Mouse (Mus musculus) liver, embryonic 14.5 days (tissue): ENCODE measurements around the gene Cacna1i.

Experiments used
- CTCF ChIP-seq: IDR thresholded peaks from 2 replicates; pipeline ENCODE4 v1.5.1; 2016; ENCODE audit warnings: antibody characterized with exemption, low read depth, control low read depth
- EP300 ChIP-seq: IDR thresholded peaks from 2 replicates; pipeline ENCODE4 v1.6.1; 2016; ENCODE audit warnings: antibody characterized with exemption, low read depth

DNA sequence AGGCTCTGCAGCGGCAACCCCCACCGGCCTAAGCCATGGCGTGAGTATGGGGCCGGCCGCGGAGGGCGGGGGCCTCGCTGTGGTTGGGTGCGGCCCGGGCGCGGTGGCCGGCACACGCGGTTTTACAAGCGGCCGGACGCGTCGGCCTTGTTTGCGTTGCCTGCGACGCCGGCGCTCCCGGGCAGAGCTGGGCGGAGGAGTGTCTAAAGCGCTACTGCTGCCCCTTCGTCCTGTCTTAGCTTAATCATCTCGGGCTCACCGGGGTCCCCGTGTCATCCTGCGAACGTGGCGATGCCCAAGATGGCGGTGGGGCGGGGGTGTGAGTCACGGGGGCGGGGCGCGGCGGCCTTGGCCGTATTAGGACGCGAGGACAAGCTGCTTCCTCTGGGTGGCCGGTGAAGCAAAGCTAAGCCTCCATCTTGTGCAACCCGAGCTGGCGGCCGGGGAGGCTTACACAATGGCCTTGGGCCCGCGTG lies 31.4 kb upstream of the Cacna1i start:
- TF ChIP-seq EP300, result 0 out of 2 replicates have a peak, but pooled peaks have one; percentile 12
- no peak for TF ChIP-seq CTCF
